Mouse (Mus musculus) neutrophil, adult 65 days (primary cell): ENCODE data around the gene Adcy7. TPM values are rescaled to one million over a fixed set of nuclear protein-coding genes. Genes with fewer than 3 reads are reported as not detected.

ENCODE experiments used
- total RNA-seq: library from RNA; stranded (reverse); gene quantifications from 2 replicates; pipeline ENCODE4 v1.2.4, GENCODE M21; 2023

Adcy7 gene
- total RNA-seq = 47.2 and 61.4 TPM in 2 replicates

GRCm38 (mm10) chr8:88272231-88273050 is at the start of gene Adcy7:
TSS of gene Adcy7 (plus strand) at chr8:88272403.

GRCm38 (mm10) chr8:88361708-88362428 is 89.7 kb downstream of the Adcy7 start, which contains the start of gene Brd7:
TSS of gene Brd7 (minus strand) at chr8:88362194.

Other genes starting within 250 kb of the Adcy7 start
- gene Cnep1r1, start 153.6 kb upstream of the Adcy7 start, total RNA-seq = 16.4 and 22.2 TPM in 2 replicates
- 6.7 and 10.1 TPM in 2 replicates for gene Heatr3, start 134.5 kb upstream of the Adcy7 start, total RNA-seq
- gene Tent4b, start 73.2 kb upstream of the Adcy7 start, total RNA-seq = 27.0 and 28.6 TPM in 2 replicates
- gene Brd7, start 89.8 kb downstream of the Adcy7 start, total RNA-seq = 65.9 and 69.0 TPM in 2 replicates
- gene Nkd1, start 249.0 kb downstream of the Adcy7 start, total RNA-seq = not detected in 2 replicates